Mouse (Mus musculus): ENCODE results near the gene Gm5926. TPM values are rescaled to one million over a fixed set of nuclear protein-coding genes. Genes with fewer than 3 reads are reported as not detected.
"Not testable (repeated sequence)": the region's sequence is repeated elsewhere in the genome, so short reads cannot be mapped to it uniquely, and the experiment has no call there.

Gene Gm5926
- not detected in 2 replicates for polyA plus RNA-seq (2015; fragmentation: Nextera tagmentation; extraction: Ambion mirVana)

- not testable (repeated sequence) for H3K27ac ChIP-seq (replicated peaks); H3K9ac ChIP-seq; H3K4me3 ChIP-seq (replicated peaks); H3K9me3 ChIP-seq (replicated peaks); H3K27me3 ChIP-seq; H3K4me1 ChIP-seq (replicated peaks); H3K36me3 ChIP-seq (replicated peaks); ATAC-seq (ENCODE audit: insufficient read depth); H3K4me2 ChIP-seq
- no CpG with 5 or more reads among the region's 1 CpGs for WGBS (ENCODE audit: insufficient replicate concordance)
These were observed at the start of gene Gm5926 for GRCm38 (mm10) chrX:32650416-32650815. Gene Gm5926 (plus strand): TSS chrX:32650716.

- H3K9me3 ChIP-seq (replicated peaks); H3K27me3 ChIP-seq; H3K4me3 ChIP-seq (replicated peaks); ATAC-seq (ENCODE audit: insufficient read depth); H3K9ac ChIP-seq; H3K36me3 ChIP-seq (replicated peaks); H3K4me2 ChIP-seq; H3K27ac ChIP-seq (replicated peaks); H3K4me1 ChIP-seq (replicated peaks): not testable (repeated sequence)
- 68% methylated on average over 1 of the region's 2 CpGs for WGBS (ENCODE audit: insufficient replicate concordance)
These were observed 49.5 kb upstream of the Gm5926 start for GRCm38 (mm10) chrX:32601008-32601407.

- H3K36me3 ChIP-seq (replicated peaks); H3K9me3 ChIP-seq (replicated peaks); H3K9ac ChIP-seq; H3K4me2 ChIP-seq; H3K27ac ChIP-seq (replicated peaks); H3K27me3 ChIP-seq; H3K4me3 ChIP-seq (replicated peaks); H3K4me1 ChIP-seq (replicated peaks); ATAC-seq (ENCODE audit: insufficient read depth): not testable (repeated sequence)
- WGBS (ENCODE audit: insufficient replicate concordance), result 47% methylated on average over 3 of the region's 3 CpGs
These were observed 49.1 kb upstream of the Gm5926 start for GRCm38 (mm10) chrX:32601425-32601824.

Other genes starting within 250 kb of the Gm5926 start
- gene Btbd35f1, start 90.7 kb upstream of the Gm5926 start, polyA plus RNA-seq (2015; fragmentation: Nextera tagmentation; extraction: Ambion mirVana), result not detected in 2 replicates
- gene Btbd35f21, start 75.4 kb downstream of the Gm5926 start, polyA plus RNA-seq (2015; fragmentation: Nextera tagmentation; extraction: Ambion mirVana), result not detected in 2 replicates
- gene Btbd35f30, start 243.9 kb downstream of the Gm5926 start, polyA plus RNA-seq (2015; fragmentation: Nextera tagmentation; extraction: Ambion mirVana), result not detected in 2 replicates